Mouse (Mus musculus): ENCODE data around the gene Rpl18a. TPM values are rescaled to one million over a fixed set of nuclear protein-coding genes. Genes with fewer than 3 reads are reported as not detected.
"Not testable (repeated sequence)": the region's sequence is repeated elsewhere in the genome, so short reads cannot be mapped to it uniquely, and the experiment has no call there.

The Rpl18a gene
- total RNA-seq, 2 experiments from 2014 or later = 682 to 726 TPM

DNA sequence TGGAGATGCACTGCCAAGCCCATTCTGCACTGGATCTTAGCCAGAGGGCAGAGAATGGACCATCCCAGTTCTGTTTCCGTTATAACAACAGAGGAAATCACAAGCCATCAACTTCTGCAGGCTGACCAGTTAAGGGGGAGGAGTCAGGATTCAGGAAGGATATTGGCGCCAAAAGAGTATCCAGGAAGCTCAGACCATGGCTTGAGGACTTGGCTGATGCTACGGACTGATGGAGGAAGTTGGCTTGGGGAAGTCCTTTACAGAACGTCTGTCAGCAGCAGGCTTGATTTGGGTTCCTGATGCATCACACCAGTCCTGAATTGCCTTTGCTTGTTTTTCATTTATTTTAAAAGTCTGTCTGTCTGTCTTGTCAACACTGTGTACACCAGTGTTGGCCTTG, 7.3 kb upstream of the Rpl18a start:
- DNase-seq (ENCODE audit: low spot score in 2 of 2) = no peak

DNA sequence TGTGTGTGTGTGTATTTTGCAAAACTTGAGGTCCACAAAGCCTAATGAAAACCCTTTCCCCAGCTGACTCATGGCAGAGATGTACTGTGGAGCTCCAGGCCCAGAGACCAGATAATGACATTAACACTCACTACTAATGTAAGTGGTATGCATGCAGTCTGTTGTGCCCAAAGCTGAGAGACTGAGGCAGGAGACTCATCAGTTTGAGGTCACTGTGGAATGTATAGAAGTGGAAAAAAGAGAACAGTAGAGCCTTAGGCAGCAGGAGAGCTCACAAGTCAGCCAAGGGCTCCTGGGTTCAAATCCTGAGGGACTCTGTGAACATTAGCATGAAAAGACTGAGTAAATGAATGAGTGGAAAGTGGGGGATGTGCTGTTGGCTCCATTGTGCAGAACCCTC, 6.4 kb upstream of the Rpl18a start:
- DNase-seq (ENCODE audit: low spot score in 2 of 2) = no peak

DNA sequence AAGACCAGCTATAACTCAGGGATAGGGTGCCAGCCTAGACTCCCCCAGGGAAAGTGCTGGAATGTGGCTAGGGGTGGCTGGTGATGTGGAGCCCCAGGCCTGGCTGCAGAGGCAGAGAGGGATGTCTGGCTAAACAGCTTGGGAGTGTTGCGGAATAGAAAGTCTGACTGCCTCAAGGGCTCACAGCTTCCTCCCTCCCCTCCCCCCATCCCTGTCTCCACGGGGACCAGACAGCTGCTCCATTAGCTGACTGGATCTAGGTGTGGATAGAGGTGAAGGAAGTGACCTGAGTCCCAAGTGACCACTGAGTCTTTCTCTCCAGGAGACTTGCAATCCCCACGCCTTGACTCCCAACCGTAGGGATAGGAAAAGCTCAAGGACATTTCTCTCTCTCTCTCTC, 5.9 kb upstream of the Rpl18a start:
- DNase-seq (ENCODE audit: low spot score in 2 of 2) = no peak

DNA sequence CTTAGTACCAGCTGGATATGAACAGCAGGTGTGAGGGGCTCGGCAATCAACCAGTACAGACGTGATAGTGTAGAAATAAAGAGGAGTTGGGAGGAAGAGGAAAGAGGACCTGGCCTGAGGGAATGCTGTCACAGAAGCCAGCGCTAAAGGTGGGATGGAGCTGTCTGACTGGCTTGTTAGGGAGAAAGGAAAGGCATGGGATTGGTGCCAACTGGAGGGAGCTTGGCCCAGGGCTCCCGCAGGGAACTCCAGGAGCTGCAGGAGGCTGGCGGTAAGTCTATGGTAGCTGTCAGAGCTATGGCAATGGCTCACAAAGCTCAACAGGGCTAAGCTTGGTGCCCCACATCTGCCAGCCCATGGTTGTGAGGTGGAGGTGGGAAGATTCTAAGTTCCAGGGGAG, 5.0 kb upstream of the Rpl18a start:
- DNase-seq (ENCODE audit: low spot score in 2 of 2) = no peak

DNA sequence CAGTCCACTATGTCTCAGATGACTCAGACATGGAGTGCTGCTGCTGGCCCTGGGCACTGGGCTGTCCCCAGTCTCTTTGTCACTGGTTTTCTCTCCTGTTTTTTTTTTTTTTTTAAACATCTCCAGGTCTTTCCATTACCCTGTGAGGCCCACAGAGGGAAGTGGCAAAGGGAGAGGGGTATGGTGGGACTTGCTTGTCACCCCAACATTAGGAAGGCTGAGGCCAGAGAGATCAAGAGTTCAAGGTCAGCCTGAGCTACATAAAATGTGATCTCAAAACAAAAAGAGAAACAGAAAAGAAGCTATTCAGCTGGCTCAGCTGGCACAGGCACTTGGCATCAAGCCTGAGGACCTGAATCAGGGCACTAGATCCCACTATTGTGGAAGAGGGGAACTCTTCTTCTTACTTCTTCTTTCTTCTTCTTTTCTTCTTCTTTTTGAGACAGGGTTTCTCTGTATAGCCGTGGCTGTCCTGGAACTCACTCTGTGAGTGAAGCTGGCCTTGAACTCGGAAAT, 3.7 kb upstream of the Rpl18a start:
- DNase-seq (ENCODE audit: low spot score in 2 of 2) = no peak

DNA sequence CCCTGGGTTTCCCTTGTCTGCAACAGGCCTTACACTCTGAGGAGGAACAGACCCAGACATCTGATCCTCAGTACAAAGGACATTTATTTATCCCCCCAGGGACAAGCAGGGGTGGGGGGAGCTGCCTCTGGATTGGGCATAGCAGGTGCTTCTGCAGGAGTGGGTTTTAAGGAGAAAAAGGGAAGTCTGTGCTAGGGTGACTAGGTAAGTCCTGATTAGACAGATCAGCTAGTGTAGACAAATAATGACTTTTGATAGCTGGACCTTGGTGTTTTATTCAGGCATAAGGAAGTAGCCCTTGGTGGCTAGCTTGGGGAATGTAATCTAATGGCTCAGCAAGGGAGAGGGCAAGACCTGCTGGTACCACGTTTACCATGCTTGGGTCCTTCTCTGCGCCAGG, 2.0 kb upstream of the Rpl18a start:
- DNase-seq (ENCODE audit: low spot score in 2 of 2) = no peak

DNA sequence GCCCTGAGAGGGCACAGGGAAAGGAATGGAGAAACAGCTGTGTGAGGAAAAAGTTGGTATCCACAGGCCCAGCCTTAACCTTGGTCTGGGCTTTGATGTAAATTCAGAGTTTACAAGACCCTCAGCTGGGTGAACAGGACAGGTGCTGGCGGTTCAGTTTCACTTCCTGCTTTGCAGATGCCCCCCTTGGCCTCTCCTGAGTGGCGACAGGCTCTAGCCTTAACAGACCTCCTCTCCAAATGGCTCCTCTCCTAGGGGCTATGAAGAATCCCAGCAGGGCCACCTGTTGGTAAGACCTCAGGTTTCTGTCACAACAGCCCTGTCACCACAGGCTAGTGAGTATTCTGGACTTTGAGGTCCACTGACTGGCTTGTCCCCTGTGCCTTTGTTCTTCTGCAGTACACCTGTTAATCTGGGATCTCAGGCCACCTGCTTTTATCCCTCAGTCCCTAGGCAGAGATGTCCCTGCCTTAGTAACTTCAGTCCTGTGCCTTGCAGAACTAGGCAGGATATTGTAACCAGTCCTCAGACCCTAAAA, 1.5 kb upstream of the Rpl18a start:
- DNase-seq (ENCODE audit: low spot score in 2 of 2) = no peak

DNA sequence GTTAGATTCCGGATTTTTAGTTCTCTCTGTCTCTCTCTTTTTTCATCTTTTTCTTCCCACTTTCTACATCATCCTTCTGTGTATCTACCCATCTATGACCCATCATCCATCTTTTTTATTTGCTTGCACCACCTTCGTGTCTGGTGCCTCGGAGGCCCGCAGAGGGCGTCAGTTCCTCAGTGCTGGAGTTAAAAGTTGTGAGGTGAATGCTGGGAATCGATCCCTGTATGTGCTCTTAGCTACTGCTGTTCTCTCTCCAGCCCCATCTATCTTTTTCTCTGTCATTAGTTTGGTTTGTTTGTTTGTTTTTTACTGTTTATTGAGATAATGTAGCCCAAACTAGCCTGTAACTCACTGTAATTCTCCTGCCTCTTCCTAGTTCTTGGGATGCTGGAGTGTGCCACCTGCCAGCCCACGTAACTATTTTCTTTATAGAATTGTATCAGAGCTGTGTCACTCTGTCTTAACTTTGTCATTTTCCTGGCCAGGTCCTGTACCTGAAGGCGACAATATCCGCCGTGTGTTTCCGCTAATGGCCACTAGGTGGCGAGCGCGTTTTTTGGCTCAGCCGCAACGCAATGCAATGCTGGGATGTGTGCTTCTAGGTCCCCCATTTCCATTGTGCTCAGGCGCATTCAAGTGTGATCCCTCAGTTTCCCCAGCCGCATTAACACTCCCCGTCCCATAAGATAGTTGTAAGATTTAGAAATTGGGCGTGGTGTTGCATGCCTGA, 635 bp upstream of the Rpl18a start:
- peak; percentile 83 to 88 for DNase-seq (ENCODE audit: low spot score in 2 of 2)

DNA sequence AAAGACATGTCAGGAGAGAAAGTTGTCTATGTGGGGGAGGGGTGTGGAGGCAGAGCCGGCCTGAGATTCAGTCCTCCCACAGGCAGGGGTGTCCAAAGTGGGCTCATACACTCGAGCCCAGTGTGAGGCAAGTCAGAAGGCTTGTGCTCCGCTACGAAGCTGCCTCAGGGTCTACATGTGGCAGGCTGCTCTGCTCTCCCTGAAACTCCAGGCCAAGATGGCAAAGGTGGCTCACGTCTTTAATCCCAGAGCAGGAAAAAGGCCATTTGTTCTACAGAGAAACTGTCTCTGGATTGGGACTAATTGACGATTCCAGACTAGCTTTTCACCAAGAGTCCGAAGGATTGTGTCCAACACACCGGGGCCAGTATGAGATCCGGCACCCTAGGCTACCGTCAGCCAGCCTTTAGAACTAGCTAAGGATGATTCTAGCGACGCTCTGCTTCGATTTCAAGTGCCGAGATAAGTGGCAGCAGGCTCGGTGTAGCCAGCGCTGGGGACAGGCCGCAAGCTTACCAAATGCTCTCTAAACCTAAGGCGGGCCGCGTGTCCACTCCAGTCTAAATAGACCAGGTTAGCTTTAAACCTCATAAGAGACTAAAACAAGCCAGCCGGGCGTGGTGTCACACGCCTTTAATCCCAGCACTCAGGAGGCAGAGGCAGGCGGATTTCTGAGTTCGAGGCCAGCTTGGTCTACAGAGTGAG, 744 bp downstream of the Rpl18a start:
- no peak for DNase-seq (ENCODE audit: low spot score in 2 of 2)

DNA sequence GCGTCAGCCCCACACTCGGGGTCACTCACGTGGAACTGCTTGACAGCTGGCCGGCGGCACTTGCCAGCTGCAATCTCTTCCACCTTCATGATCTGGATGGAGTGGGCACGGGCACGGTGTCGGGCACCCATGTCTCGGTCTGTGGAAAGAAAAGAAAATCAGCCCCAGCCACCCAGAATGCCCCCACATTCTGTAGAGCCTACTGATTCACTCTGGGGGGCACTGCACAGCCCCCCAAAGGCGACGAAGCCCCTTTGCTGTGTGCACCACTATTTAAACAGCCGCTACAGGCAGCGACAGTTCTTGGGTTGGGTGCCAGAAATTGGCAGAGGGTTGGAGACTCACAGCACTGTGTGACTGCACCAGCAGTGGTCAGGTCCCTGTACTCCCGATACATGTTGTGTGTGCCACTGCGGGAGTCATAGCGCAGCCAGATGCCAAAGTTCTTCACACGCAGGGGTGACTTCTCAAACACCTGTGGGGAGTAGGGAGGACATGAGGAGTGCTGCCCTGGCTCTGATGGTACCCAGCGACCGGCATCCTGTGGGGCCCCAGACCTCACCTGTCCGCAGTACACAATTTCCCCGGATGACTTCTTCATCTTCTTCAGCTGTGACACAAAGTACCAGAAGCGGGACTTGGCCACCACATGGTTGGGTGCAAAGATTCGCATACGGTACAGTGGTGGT, 1.5 kb downstream of the Rpl18a start:
- DNase-seq (ENCODE audit: low spot score in 2 of 2) = not testable (repeated sequence)

DNA sequence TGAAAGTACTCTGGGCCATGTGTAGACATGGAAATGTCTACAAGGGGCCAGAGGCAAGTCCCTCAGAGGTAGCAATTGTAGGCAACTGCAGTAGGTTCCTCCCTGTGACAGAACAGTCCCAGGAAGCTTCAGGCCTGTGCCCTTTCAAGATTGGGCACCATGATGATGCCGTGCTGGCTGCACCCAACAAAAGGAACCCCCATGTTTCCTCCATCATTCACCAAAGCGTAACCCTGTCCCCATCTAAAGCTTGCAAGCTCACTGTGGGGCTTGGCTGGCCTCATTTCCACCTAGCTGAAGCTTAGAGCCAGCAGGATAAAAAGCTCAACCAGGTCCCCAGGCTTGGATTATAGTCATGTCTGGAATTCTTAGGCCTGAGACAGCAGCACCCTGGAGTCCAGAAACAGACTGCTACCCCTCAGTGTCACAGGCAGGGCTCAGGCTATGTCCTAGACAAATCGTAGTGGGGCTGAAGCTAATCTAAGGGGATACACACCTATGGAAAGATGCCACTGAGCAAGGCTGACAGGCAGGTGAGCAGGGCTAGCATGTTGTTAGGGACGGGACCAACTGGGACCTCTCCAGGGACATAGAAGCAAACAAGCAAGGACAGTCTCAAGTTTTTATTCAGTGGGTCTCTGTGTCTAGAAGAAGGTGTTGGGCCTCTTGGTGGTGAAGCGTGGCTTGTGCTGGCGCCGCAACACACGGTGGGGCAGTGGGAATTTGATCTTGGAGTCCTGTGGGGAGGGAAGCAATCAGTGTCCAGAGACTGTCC, 2.3 kb downstream of the Rpl18a start:
- no peak for DNase-seq (ENCODE audit: low spot score in 2 of 2)

DNA sequence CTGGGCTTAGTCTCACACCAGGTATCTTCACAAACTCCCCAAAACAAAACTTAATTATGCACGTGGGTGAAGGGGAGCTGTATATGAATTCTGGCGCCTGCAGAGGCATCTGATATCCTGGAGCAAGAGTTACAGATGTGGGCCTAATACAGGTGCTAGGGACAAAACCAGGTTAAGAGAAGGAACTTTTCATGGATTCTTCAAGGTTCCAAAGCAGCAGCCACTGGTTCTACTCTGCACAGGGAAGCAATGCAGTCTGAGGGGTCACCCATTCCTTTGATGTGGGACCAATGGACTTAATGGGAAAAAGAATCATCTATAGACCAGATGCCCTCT, 2.9 kb downstream of the Rpl18a start:
- no peak for DNase-seq (ENCODE audit: low spot score in 2 of 2)

DNA sequence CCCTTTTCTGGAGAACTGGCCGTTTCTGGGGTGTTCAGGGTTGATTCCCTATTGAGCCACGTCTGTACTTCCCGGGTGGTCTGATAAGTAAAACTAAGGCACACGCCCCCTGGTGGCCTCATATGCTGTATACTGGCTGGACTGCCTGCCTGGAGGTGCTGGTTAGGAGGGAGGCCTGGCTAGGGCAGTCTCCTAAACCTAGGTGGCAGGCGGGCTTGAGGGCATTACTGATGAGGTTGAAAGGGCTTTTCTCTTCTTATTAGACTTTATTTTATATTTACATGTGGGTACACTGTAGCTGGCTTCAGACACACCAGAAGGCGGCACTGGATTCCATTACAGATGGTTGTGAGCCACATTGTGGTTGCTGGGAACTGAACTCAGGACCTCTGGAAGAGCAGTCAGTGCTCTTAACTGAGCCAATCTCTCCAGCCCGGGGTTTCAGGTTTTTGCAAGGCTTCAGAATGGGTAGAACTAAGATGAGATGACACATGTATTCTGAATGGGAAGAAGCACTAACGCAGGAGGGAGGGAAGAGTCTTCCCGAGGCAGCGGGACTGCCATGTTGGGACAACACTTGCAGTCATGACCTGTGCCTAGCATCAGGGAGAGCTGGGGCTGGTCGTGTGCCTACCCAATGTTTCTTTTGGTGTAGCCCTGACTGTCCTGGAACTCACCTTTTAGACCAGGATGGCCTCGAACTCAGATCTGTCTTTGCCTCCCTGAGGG, 3.4 kb downstream of the Rpl18a start:
- DNase-seq (ENCODE audit: low spot score in 2 of 2) = peak in 1 of 2 experiments; percentile 64

DNA sequence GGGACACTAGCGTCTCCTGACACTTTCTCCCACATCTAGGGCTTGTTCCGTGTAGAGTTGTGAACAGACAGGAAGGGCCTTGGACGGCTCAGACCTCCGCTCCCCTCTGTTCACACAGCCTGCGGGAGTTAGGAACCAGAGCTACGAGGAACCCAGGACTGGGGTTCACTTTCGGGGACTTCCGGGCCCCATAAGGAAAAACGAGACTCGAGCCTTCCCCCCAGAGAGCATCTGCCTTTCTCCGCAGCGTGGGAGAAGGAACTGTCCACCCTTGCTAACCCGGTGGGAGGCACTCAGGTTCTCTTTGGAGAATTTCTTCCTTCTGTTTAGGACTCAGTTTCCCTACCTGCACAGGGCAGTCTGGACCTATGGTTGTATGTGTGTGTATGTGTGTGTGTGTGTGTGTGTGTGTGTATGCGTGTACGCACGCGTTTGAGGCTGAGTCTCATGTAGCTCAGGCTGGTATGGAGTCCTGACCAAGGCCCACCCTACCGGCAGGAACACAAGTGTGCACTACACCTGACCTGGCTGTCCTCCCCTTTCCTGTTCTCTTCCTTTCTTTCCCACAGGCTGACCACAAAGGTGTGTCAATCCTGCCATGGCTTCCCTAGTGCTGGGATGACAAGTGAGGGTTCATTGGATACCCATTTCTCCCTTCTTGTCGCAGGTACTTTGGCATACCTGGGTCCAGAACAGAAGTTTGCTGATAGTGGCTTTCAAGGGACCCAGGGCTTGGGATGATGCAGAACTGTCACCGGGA, 4.1 kb downstream of the Rpl18a start:
- no peak for DNase-seq (ENCODE audit: low spot score in 2 of 2)

DNA sequence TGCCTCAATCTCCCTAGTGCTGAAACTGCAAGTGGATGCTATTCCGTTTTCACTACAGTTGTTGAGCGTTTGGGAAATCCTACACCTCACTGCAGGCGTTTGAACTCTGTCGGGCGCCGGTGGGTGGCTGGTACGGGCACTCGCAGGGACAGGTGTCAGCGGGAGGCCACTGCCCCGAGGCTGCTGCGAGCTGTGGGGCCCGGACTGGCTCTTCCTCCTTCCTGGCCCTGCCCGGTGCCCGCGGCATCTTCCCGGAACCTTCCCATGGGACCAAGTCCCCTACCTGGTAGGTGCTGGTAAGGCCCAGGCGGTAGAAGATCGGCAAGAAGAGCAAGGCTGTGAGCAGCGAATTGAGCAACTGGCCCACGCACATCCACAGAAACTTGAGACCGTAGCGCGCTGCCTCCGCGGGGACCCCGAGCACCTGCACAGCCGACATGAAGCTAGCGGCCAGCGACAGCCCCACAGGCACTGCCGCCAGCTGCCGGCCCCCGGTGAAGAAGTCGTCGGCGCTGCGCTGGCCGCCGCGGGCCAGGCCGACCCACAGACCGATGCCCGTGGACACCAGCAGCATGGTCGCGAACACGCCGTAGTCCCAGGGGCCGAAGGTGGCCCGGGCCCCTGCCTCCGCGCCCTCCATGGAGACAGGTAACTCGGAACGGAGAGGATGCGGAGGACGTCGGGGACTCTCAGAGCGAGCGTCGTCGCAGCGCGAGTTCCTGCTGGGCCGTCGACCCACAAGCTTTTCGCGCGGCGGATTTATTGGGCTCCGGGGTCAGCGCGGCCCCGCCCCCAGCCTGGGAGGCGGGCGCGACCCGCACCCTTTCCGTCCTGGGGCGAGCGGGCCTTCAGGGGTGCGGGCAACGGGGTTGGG, 5.0 kb downstream of the Rpl18a start, which contains the start of gene Slc5a5:
Gene Slc5a5 (minus strand): TSS at position 736 of the 874 bp plus-strand sequence.
- no peak for DNase-seq (ENCODE audit: low spot score in 2 of 2)

DNA sequence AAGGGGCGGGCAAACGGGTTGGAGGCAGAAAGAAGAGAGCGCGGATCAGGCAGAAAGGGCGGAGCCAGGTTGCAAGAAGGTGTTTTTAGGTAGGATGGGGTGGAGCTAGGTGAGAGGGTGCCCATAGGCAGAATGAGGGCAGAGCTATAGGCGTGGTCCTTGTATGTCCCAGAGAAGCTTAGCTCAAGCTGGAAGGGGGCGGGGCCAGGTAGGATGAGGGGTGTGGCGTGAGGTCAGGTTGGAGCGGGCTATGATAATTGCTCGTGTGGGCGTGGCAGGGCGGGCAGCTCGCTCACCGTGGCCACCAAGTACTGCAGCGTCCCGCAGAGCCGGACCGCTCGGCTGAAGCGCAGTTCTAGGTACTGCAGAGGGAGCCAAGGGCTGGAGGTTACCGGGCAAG, 5.9 kb downstream of the Rpl18a start:
- no peak for DNase-seq (ENCODE audit: low spot score in 2 of 2)

DNA sequence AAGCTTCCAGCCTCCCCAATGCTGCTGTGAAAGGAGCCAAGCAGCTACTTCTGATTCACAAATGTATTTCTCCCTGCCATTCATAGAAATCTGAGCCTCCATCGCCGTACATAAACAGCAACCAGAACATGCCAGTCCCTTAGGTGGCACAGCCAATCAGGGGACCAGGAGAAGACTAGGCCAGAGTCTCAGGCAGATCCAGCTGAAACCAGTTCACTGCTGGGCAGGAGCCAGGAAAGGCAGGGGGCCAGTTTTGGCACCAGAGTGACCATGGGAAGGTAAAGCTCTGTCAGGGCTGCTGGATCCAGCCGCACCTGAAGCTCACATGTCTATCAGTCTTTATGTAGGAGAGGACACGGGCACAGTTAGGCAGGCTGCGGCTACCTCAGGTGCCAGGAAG, 6.6 kb downstream of the Rpl18a start:
- no peak for DNase-seq (ENCODE audit: low spot score in 2 of 2)

DNA sequence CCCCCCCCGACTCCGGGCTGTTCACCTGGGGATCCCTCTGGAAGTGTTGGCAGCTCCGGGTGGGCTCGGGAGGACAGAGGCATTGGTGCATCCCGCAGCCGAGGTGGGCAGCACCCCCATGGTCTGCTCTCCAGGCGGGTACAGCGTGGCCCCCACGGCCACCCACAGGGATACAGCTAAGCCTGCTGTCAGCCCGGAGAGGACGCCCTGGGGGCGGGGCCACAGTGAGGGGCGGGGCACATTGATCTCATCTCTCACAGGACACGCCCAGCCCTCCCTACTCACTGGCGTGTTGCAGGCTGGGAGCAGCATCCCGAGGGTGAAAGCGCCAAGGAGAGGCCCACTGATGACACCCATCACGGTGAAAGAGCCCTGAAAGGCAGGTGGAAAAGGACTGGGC, 9.5 kb downstream of the Rpl18a start:
- DNase-seq (ENCODE audit: low spot score in 2 of 2) = no peak

DNA sequence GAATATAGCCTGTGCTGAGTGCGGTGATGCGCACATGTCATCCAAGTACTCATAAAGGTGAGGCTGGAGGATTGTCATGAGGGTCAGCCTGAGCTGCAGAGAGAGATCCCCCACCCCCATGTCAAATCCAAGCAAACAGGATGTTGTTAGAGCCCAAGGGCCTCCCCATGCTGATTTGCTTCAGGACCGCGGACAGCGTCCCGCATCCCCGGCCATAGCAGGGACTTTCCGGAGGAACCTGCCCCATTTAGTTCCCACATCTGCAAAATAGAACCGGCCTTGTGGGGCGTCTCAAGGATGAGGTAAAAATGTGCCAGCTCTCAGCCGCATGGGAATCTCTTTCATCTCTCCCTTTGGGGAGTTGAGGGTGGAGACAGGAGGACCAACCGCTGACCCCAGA, 11.6 kb downstream of the Rpl18a start:
- DNase-seq (ENCODE audit: low spot score in 2 of 2) = no peak

Measured in left cerebral cortex, adult 18-20 months (tissue).